12 mouse cellular contexts compared by ENCODE assay signal in genomic region chr7:45342081-45342480, GRCm38 (mm10). TPM values are rescaled to one million over a fixed set of nuclear protein-coding genes. Genes with fewer than 3 reads are reported as not detected.
DNase-seq lines count a peak whose midpoint lies in the region; ATAC-seq lines count a peak whose summit lies in the region.
"Had no signal": no experiment of that assay in that cellular context is flagged by ENCODE, and none has a peak within 500 bp of the region (broad histone marks: within the 10 kb centered on the region; RNA-seq: fewer than 3 reads in every experiment).

No protein-coding gene starts in this region.

- no peak for ATAC-seq in liver, embryonic 11.5 days (replicated peaks; ENCODE audit: low FRiP score)
- ATAC-seq: forebrain, embryonic 16.5 days; hindbrain, embryonic 16.5 days had no signal

- peaks cover 20% of the 10 kb centered on the region for H3K27me3 ChIP-seq in liver, embryonic 11.5 days (replicated peaks; ENCODE audit: control insufficient read depth, insufficient read depth, low read length)

- H3K4me2 ChIP-seq in liver, embryonic 11.5 days = no peak overlapping the region

- peaks cover 33% of the 10 kb centered on the region for H3K4me1 ChIP-seq in liver, embryonic 11.5 days (replicated peaks; ENCODE audit: control insufficient read depth, insufficient read depth, low read length)

- no peaks in the 10 kb centered on the region for H3K36me3 ChIP-seq in liver, embryonic 11.5 days (ENCODE audit: control insufficient read depth, insufficient read depth, low read length)
- H3K36me3 ChIP-seq: heart, embryonic 13.5 days had no signal

- H3K9ac ChIP-seq in liver, embryonic 11.5 days (ENCODE audit: low read depth, low read length) = no peak overlapping the region
- H3K9ac ChIP-seq: embryonic facial prominence, embryonic 13.5 days; forebrain, embryonic 12.5 days; heart, embryonic 13.5 days had no signal

- H3K9me3 ChIP-seq in liver, embryonic 11.5 days (ENCODE audit: control insufficient read depth, low read length) = no peaks in the 10 kb centered on the region
- H3K9me3 ChIP-seq: embryonic facial prominence, embryonic 13.5 days; forebrain, embryonic 12.5 days; heart, embryonic 13.5 days had no signal

- WGBS in liver, embryonic 11.5 days = 85% methylated on average over 11 of the region's 11 CpGs

- DNase-seq in cerebellum, adult 11-12 months = peak; percentile 35
- DNase-seq in cerebellum, adult 8-10 months = no peak
- DNase-seq in 416B (ENCODE audit: low read depth) (peak; percentile 11), ES-CJ7 (ENCODE audit: low read depth, low spot score) (peak; percentile 57), ZHBTc4 (ENCODE audit: low read depth, low spot score) (peak; percentile 79)
- DNase-seq in spleen, postnatal 36 days (ENCODE audit: low spot score in 2 of 2) = no peak
- no peak for DNase-seq in liver, embryonic 11.5 days (ENCODE audit: low spot score)

- no peak overlapping the region for H3K27ac ChIP-seq in liver, embryonic 11.5 days (ENCODE audit: low read depth, low read length)
- H3K27ac ChIP-seq: embryonic facial prominence, embryonic 13.5 days; forebrain, embryonic 12.5 days; heart, embryonic 13.5 days had no signal

- no peak overlapping the region for H3K4me3 ChIP-seq in liver, embryonic 11.5 days (ENCODE audit: low read depth, low read length)
- H3K4me3 ChIP-seq: embryonic facial prominence, embryonic 13.5 days; forebrain, embryonic 12.5 days; heart, embryonic 13.5 days had no signal

RNA-seq across cellular contexts. Expression of gene Hrc, which starts 7.0 kb away (rescaled TPM):
- polyA plus RNA-seq in liver, embryonic 11.5 days (2014; fragmentation: Nextera tagmentation; extraction: Ambion mirVana) = 0.12 and 0.30 TPM in 2 replicates
- polyA plus RNA-seq: forebrain, embryonic 16.5 days had no signal

RNA-seq across cellular contexts. Expression of gene Trpm4, which starts 8.5 kb away (rescaled TPM):
- polyA plus RNA-seq in liver, embryonic 11.5 days (2014; fragmentation: Nextera tagmentation; extraction: Ambion mirVana) = 2.3 and 3.9 TPM in 2 replicates

RNA-seq across cellular contexts. Expression of gene Ppfia3, which starts 24.7 kb away (rescaled TPM):
- 2.0 and 2.1 TPM in 2 replicates for polyA plus RNA-seq in liver, embryonic 11.5 days (2014; fragmentation: Nextera tagmentation; extraction: Ambion mirVana)

RNA-seq across cellular contexts. Expression of gene Lin7b, which starts 28.3 kb away (rescaled TPM):
- polyA plus RNA-seq in liver, embryonic 11.5 days (2014; fragmentation: Nextera tagmentation; extraction: Ambion mirVana) = 0.35 TPM in 1 of 2 replicates, not detected in the other

RNA-seq across cellular contexts. Expression of gene Snrnp70, which starts 53.5 kb away (rescaled TPM):
- 51.6 and 64.4 TPM in 2 replicates for polyA plus RNA-seq in liver, embryonic 11.5 days (2014; fragmentation: Nextera tagmentation; extraction: Ambion mirVana)

Comparison
In these comparisons a context has a peak if more than half of its experiments do, and no peak if none do; other contexts are left out.
1. DNase-seq: peak in cerebellum, adult 11-12 months (single experiment), 416B (single experiment), ES-CJ7 (single experiment) and ZHBTc4 (single experiment); none in cerebellum, adult 8-10 months (single experiment), spleen, postnatal 36 days (0 of 2) and liver, embryonic 11.5 days (single experiment).